Mouse (Mus musculus) kidney, embryonic 14.5 days (tissue): Measurements from ENCODE around the gene Zfp423. TPM values are rescaled to one million over a fixed set of nuclear protein-coding genes. Genes with fewer than 3 reads are reported as not detected.

Experiments
- ATAC-seq: fragments of 200-750 bp; cut with Nextera tagmentation; 2 replicates; pipeline ENCODE4 v1.8.0; 2017; ENCODE audit warnings: moderate number of reproducible peaks, mild to moderate bottlenecking, moderate TSS enrichment, moderate library complexity; ENCODE audit not compliant: low FRiP score, low TSS enrichment
- H3K27ac ChIP-seq: fragments of 300-500 bp; sonication (generic); 2 replicates; pipeline ENCODE4 v1.5.1; 2014; ENCODE audit warnings: low read depth, mild to moderate bottlenecking, low read length, moderate library complexity, mixed read lengths
- H3K27me3 ChIP-seq: fragments of 300-500 bp; sonication (generic); 2 replicates; pipeline ENCODE4 v1.6.1; 2014; ENCODE audit warnings: mild to moderate bottlenecking, low read length; ENCODE audit not compliant: control insufficient read depth, insufficient read depth
- H3K36me3 ChIP-seq: fragments of 300-500 bp; sonication (generic); 2 replicates; pipeline ENCODE4 v1.6.1; 2014; ENCODE audit warnings: low read length, mixed read lengths; ENCODE audit not compliant: control insufficient read depth, insufficient read depth
- H3K4me1 ChIP-seq: fragments of 300-500 bp; sonication (generic); 2 replicates; pipeline ENCODE4 v1.6.1; 2014; ENCODE audit warnings: low read length, mixed read lengths; ENCODE audit not compliant: control insufficient read depth, insufficient read depth
- H3K4me2 ChIP-seq: fragments of 300-500 bp; sonication (generic); replicated peaks from 2 replicates; pipeline ENCODE4 v1.6.1; 2014; ENCODE audit warnings: low read depth, mild to moderate bottlenecking, low read length
- H3K4me3 ChIP-seq: fragments of 300-500 bp; sonication (generic); 2 replicates; pipeline ENCODE4 v1.5.1; 2014; ENCODE audit warnings: mild to moderate bottlenecking, low read length
- H3K9ac ChIP-seq: fragments of 300-500 bp; sonication (generic); 2 replicates; pipeline ENCODE4 v1.6.1; 2014; ENCODE audit warnings: low read depth, mild to moderate bottlenecking, low read length, moderate library complexity
- H3K9me3 ChIP-seq: fragments of 300-500 bp; sonication (generic); 2 replicates; pipeline ENCODE4 v1.6.1; 2016; ENCODE audit warnings: low read length; ENCODE audit not compliant: control insufficient read depth
- WGBS: fragments of 180-500 bp; shearing (Covaris S2); extraction: QIAGEN DNeasy Blood & Tissue Kit; methylation state at CpG from one replicate; pipeline ENCODE4 v1.1.7; 2014; 5-methylcytosine and 5-hydroxymethylcytosine counted together
- polyA plus RNA-seq: library from polyadenylated mRNA; unstranded; fragments of >200 nt; fragmentation: Nextera tagmentation; extraction: Ambion mirVana; gene quantifications from 2 replicates; pipeline ENCODE4 v1.2.1, GENCODE M21; 2014

The Zfp423 gene
- polyA plus RNA-seq, 1 experiment from 2014 or later = 18.8 TPM

- Histone ChIP-seq H3K36me3 (no peaks in the 10 kb centered on the region), H3K4me2 (no peak overlapping the region), H3K4me1 (peaks cover 19% of the 10 kb centered on the region), H3K9me3 (no peaks in the 10 kb centered on the region), H3K9ac (no peak overlapping the region), H3K27ac (no peak overlapping the region), H3K27me3 (no peaks in the 10 kb centered on the region), H3K4me3 (no peak overlapping the region)
- WGBS = 79% methylated on average over 6 of the region's 6 CpGs
- ATAC-seq = no peak
Observed at GRCm38 (mm10) chr8:87872356-87872930, 87.0 kb downstream of the Zfp423 start.

GRCm38 (mm10) chr8:87866586-87866985 lies 92.8 kb downstream of the Zfp423 start:
- no peaks in the 10 kb centered on the region for H3K36me3 ChIP-seq
- no peak overlapping the region for H3K9ac ChIP-seq
- H3K4me1 ChIP-seq = peaks cover 5% of the 10 kb centered on the region
- H3K4me2 ChIP-seq = no peak overlapping the region
- H3K9me3 ChIP-seq = no peaks in the 10 kb centered on the region
- no peak overlapping the region for H3K27ac ChIP-seq
- no peak for ATAC-seq
- 85% methylated on average over 6 of the region's 6 CpGs for WGBS
- H3K4me3 ChIP-seq = no peak overlapping the region
- H3K27me3 ChIP-seq = no peaks in the 10 kb centered on the region

GRCm38 (mm10) chr8:87864236-87864635 lies 95.2 kb downstream of the Zfp423 start:
- WGBS = 68% methylated on average over 8 of the region's 8 CpGs
- no peaks in the 10 kb centered on the region for H3K27me3 ChIP-seq
- H3K4me1 ChIP-seq = peaks cover 22% of the 10 kb centered on the region
- no peaks in the 10 kb centered on the region for H3K36me3 ChIP-seq
- no peak for ATAC-seq
- H3K27ac ChIP-seq = no peak overlapping the region
- H3K4me3 ChIP-seq = no peak overlapping the region
- H3K9ac ChIP-seq = no peak overlapping the region
- no peak overlapping the region for H3K4me2 ChIP-seq
- H3K9me3 ChIP-seq = no peaks in the 10 kb centered on the region

- WGBS = 78% methylated on average over 8 of the region's 8 CpGs
- no peak for ATAC-seq
- Histone ChIP-seq H3K4me2 (no peak overlapping the region), H3K27ac (no peak overlapping the region), H3K9me3 (no peaks in the 10 kb centered on the region), H3K4me1 (peaks cover 22% of the 10 kb centered on the region), H3K27me3 (no peaks in the 10 kb centered on the region), H3K36me3 (0 out of 2 replicates have a peak, but pooled peaks cover 5% of the 10 kb centered on the region), H3K4me3 (no peak overlapping the region), H3K9ac (no peak overlapping the region)
Observed at GRCm38 (mm10) chr8:87863128-87863527, 96.3 kb downstream of the Zfp423 start.

GRCm38 (mm10) chr8:87861718-87862117 lies 97.7 kb downstream of the Zfp423 start:
- Histone ChIP-seq H3K27ac (peak overlapping the region; percentile 69), H3K4me1 (peaks cover 22% of the 10 kb centered on the region), H3K9ac (no peak overlapping the region), H3K27me3 (no peaks in the 10 kb centered on the region), H3K4me3 (no peak overlapping the region), H3K4me2 (no peak overlapping the region), H3K9me3 (no peaks in the 10 kb centered on the region), H3K36me3 (0 out of 2 replicates have a peak, but pooled peaks cover 7% of the 10 kb centered on the region)
- ATAC-seq = peak; percentile 69
- 15% methylated on average over 5 of the region's 5 CpGs for WGBS

- Histone ChIP-seq H3K9me3 (no peaks in the 10 kb centered on the region), H3K4me3 (no peak overlapping the region), H3K27me3 (no peaks in the 10 kb centered on the region), H3K36me3 (0 out of 2 replicates have a peak, but pooled peaks cover 7% of the 10 kb centered on the region), H3K9ac (no peak overlapping the region), H3K4me2 (peak overlapping the region; percentile 9; the same call in 1 of the 2 replicates), H3K27ac (peak overlapping the region; percentile 61; the same call in 1 of the 2 replicates), H3K4me1 (peaks cover 22% of the 10 kb centered on the region)
- 30% methylated on average over 6 of the region's 6 CpGs for WGBS
- no peak for ATAC-seq
Observed at GRCm38 (mm10) chr8:87860905-87861304, 98.5 kb downstream of the Zfp423 start.

- no peak overlapping the region for H3K27ac ChIP-seq
- no peak overlapping the region for H3K9ac ChIP-seq
- H3K9me3 ChIP-seq = no peaks in the 10 kb centered on the region
- H3K4me2 ChIP-seq = no peak overlapping the region
- no peaks in the 10 kb centered on the region for H3K36me3 ChIP-seq
- ATAC-seq = no peak
- no peaks in the 10 kb centered on the region for H3K27me3 ChIP-seq
- H3K4me1 ChIP-seq = 0 out of 2 replicates have a peak, but pooled peaks cover 2% of the 10 kb centered on the region
- 44% methylated on average over 3 of the region's 3 CpGs for WGBS
- no peak overlapping the region for H3K4me3 ChIP-seq
Observed at GRCm38 (mm10) chr8:87851871-87852270, 107.5 kb downstream of the Zfp423 start.

- no peaks in the 10 kb centered on the region for H3K36me3 ChIP-seq
- H3K27ac ChIP-seq = no peak overlapping the region
- no peak; the same call in 1 of the 2 replicates for ATAC-seq
- 49% methylated on average over 5 of the region's 5 CpGs for WGBS
- no peaks in the 10 kb centered on the region for H3K9me3 ChIP-seq
- 0 out of 2 replicates have a peak, but pooled peaks cover 2% of the 10 kb centered on the region for H3K4me1 ChIP-seq
- H3K27me3 ChIP-seq = no peaks in the 10 kb centered on the region
- H3K4me3 ChIP-seq = no peak overlapping the region
- no peak overlapping the region for H3K4me2 ChIP-seq
- no peak overlapping the region for H3K9ac ChIP-seq
Observed at GRCm38 (mm10) chr8:87851380-87851779, 108.0 kb downstream of the Zfp423 start.

GRCm38 (mm10) chr8:87848836-87849235 lies 110.6 kb downstream of the Zfp423 start:
- Histone ChIP-seq H3K4me2 (no peak overlapping the region), H3K9me3 (no peaks in the 10 kb centered on the region), H3K9ac (no peak overlapping the region), H3K4me3 (no peak overlapping the region), H3K36me3 (no peaks in the 10 kb centered on the region), H3K4me1 (0 out of 2 replicates have a peak, but pooled peaks cover 2% of the 10 kb centered on the region), H3K27ac (no peak overlapping the region), H3K27me3 (no peaks in the 10 kb centered on the region)
- no peak for ATAC-seq
- 83% methylated on average over 5 of the region's 5 CpGs for WGBS
